Mouse (Mus musculus) intestine, embryonic 14.5 days (tissue): ENCODE data around the gene Pcgf3. TPM values are rescaled to one million over a fixed set of nuclear protein-coding genes. Genes with fewer than 3 reads are reported as not detected.
A peak's percentile ranks its signal among the peaks of the same experiment; 100 is the strongest.
"Not testable (repeated sequence)": the region's sequence is repeated elsewhere in the genome, so short reads cannot be mapped to it uniquely, and the experiment has no call there.

Experiments used
- ATAC-seq: fragments of 200-750 bp; cut with Nextera tagmentation; replicated peaks from 2 replicates; pipeline ENCODE4 v1.8.0; 2017; ENCODE audit warnings: low read depth, moderate number of reproducible peaks, moderate TSS enrichment, moderate library complexity; ENCODE audit not compliant: low FRiP score, low TSS enrichment
- DNase-seq: peaks from one replicate; pipeline ENCODE4 v3.0.0-alpha.2; 2018; ENCODE audit warnings: low spot score
- H3K27ac ChIP-seq: fragments of 300-500 bp; sonication (generic); 2 replicates; pipeline ENCODE4 v1.5.1; 2014; ENCODE audit warnings: low read depth, mild to moderate bottlenecking, control low read depth
- H3K27me3 ChIP-seq: fragments of 300-500 bp; sonication (generic); replicated peaks from 2 replicates; pipeline ENCODE4 v1.6.1; 2014; ENCODE audit warnings: low read length, control low read depth; ENCODE audit not compliant: control insufficient read depth, insufficient read depth
- H3K36me3 ChIP-seq: fragments of 300-500 bp; sonication (generic); 2 replicates; pipeline ENCODE4 v1.6.1; 2014; ENCODE audit warnings: low read length, control low read depth; ENCODE audit not compliant: control insufficient read depth, insufficient read depth
- H3K4me1 ChIP-seq: fragments of 300-500 bp; sonication (generic); replicated peaks from 2 replicates; pipeline ENCODE4 v1.6.1; 2014; ENCODE audit warnings: low read length, control low read depth, mixed read lengths; ENCODE audit not compliant: control insufficient read depth, insufficient read depth
- H3K4me2 ChIP-seq: fragments of 300-500 bp; sonication (generic); 2 replicates; pipeline ENCODE4 v1.6.1; 2014; ENCODE audit warnings: low read length
- H3K4me3 ChIP-seq: fragments of 300-500 bp; sonication (generic); 2 replicates; pipeline ENCODE4 v1.5.1; 2014; ENCODE audit warnings: low read depth, low read length, control low read depth, mixed read lengths
- H3K9ac ChIP-seq: fragments of 300-500 bp; sonication (generic); 2 replicates; pipeline ENCODE4 v1.6.1; 2014; ENCODE audit warnings: mild to moderate bottlenecking, low read length
- H3K9me3 ChIP-seq: fragments of 300-500 bp; sonication (generic); 2 replicates; pipeline ENCODE4 v1.6.1; 2016; ENCODE audit warnings: low read length, control low read depth; ENCODE audit not compliant: control insufficient read depth
- WGBS: fragments of 180-500 bp; shearing (Covaris S2); extraction: QIAGEN DNeasy Blood & Tissue Kit; methylation state at CpG from one replicate; pipeline ENCODE4 v1.1.7; 2014; 5-methylcytosine and 5-hydroxymethylcytosine counted together
- polyA plus RNA-seq: library from polyadenylated mRNA; unstranded; fragments of >200 nt; fragmentation: Nextera tagmentation; extraction: Ambion mirVana; gene quantifications from 2 replicates; pipeline ENCODE4 v1.2.1, GENCODE M21; 2014

Gene Pcgf3
- polyA plus RNA-seq, 1 experiment from 2014 or later = 24.9 TPM

DNA sequence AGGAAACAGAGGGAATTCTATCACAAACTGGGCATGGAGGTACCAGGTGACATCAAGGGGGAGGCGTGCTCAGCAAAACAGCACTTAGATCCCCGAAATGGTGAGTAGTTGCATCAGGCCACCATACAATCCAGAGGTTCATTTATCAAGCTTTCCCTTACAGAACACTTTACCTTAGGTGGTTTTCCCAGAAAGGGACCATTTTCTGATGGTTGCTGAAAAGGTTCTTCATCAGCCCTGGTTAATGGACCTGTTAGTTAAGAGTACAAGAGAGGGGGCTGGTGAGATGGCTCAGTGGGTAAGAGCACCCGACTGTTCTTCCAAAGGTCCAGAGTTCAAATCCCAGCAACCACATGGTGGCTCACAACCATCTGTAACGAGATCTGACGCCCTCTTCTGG, 25.1 kb downstream of the Pcgf3 start:
- H3K4me1 ChIP-seq, ATAC-seq, H3K27ac ChIP-seq, H3K9ac ChIP-seq, H3K4me2 ChIP-seq, H3K9me3 ChIP-seq, H3K27me3 ChIP-seq, H3K4me3 ChIP-seq: not testable (repeated sequence)
- WGBS = 95% methylated on average over 3 of the region's 5 CpGs
- DNase-seq = peak; percentile 33
- peaks cover 80% of the 10 kb centered on the region for H3K36me3 ChIP-seq

DNA sequence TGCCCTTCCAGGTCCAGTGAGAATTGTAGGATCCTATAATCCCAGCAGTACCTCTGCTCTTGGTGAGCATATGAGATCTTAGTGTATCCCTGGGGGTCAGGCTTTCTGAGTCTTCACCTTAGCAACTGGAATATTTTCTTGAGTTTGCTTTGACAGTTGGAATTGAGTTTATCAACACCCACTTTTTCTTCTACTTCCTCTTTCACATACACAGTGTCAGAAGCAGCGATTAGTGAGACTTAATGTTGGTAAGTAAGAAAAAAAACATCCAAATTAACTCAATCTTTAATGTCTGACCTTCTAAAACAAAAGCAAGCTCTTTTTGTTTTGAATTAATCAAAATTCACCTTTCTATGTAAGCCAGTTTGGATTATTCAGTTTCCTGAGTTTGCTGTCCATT, 40.5 kb downstream of the Pcgf3 start:
- H3K27me3 ChIP-seq = no peaks in the 10 kb centered on the region
- no peak overlapping the region for H3K27ac ChIP-seq
- H3K4me1 ChIP-seq = no peaks in the 10 kb centered on the region
- H3K4me3 ChIP-seq = no peak overlapping the region
- H3K4me2 ChIP-seq = no peak overlapping the region
- DNase-seq = no peak
- no peak for ATAC-seq
- H3K9me3 ChIP-seq = no peaks in the 10 kb centered on the region
- H3K9ac ChIP-seq = no peak overlapping the region
- 85% methylated on average over 1 of the region's 1 CpGs for WGBS
- H3K36me3 ChIP-seq = peaks cover 96% of the 10 kb centered on the region

GRCm38 (mm10) chr5:108502286-108502685, 41.3 kb downstream of the Pcgf3 start:
- Histone ChIP-seq H3K4me3 (no peak overlapping the region), H3K4me2 (no peak overlapping the region), H3K36me3 (peaks cover 90% of the 10 kb centered on the region), H3K9me3 (no peaks in the 10 kb centered on the region), H3K27ac (no peak overlapping the region), H3K9ac (no peak overlapping the region), H3K4me1 (no peaks in the 10 kb centered on the region), H3K27me3 (no peaks in the 10 kb centered on the region)
- peak; percentile 43 for DNase-seq
- no peak for ATAC-seq
- 86% methylated on average over 18 of the region's 18 CpGs for WGBS

GRCm38 (mm10) chr5:108515581-108516361, 54.7 kb downstream of the Pcgf3 start:
- 72% methylated on average over 6 of the region's 6 CpGs for WGBS
- no peak for ATAC-seq
- Histone ChIP-seq H3K36me3 (no peaks in the 10 kb centered on the region), H3K9me3 (no peaks in the 10 kb centered on the region), H3K4me3 (no peak overlapping the region), H3K27ac (no peak overlapping the region), H3K4me2 (no peak overlapping the region), H3K9ac (no peak overlapping the region), H3K27me3 (no peaks in the 10 kb centered on the region), H3K4me1 (no peaks in the 10 kb centered on the region)
- peak; percentile 25 for DNase-seq

DNA sequence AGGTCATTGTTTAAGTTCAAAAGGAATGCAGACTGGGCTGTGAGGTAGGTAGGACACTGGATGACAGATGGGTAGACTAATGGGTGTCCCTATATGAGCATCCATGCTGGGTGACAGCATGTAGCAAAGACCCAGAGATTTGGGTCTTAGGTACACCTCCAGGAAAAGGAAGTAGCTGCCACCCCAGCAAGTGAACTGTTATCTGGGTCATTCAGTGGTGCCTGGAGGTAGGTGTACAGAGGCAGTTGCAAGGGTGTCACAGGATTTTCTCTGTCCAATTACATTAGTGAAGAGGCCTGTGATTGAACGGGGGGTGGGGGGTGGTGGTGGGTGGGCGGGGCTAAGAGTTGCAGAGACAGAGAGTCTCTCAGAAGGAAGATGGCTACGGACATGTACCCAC, 55.6 kb downstream of the Pcgf3 start:
- H3K27ac ChIP-seq = no peak overlapping the region
- WGBS = 92% methylated on average over 3 of the region's 3 CpGs

DNA sequence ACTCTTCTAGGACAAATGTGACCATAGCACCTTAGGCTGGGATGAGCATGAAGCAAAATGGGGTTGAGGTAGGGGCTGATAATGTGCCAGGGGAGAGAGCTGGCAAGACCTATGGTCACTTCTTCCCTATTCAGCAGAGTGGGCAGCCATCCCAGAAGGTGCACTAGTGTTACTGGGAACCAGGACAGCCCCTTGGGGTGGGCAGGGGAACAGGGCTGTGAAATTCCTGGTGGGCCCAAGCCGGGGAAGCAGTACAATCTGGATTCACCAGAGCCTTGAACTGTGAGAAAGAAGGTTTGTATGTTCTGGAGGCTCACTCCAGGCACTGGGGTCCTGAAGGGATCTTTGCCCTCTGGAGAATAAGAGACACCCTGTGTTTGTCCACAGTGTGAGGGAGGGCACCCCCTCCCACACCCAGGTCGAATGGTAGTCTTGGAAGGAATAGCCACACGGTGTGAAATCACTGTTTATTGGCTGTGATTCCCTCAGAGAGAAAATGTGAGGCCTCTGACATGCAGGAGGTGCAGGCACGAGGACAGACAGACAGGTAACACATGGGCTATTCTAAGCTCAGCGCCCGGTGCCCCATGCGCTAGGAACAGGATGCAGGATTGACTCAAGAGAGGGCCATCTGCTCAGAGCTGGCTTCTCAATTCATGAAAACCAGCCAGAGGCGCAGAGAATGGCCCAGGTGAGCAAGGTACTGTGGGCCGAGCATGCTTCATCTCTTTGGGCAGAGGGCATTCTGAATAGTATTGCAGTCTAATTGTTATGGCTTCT, 57.3 kb downstream of the Pcgf3 start:
- Histone ChIP-seq H3K9ac (no peak overlapping the region), H3K36me3 (no peaks in the 10 kb centered on the region), H3K9me3 (no peaks in the 10 kb centered on the region), H3K4me1 (no peaks in the 10 kb centered on the region), H3K27ac (no peak overlapping the region), H3K4me2 (no peak overlapping the region), H3K27me3 (no peaks in the 10 kb centered on the region), H3K4me3 (no peak overlapping the region)
- no peak for ATAC-seq
- DNase-seq = no peak
- 76% methylated on average over 9 of the region's 9 CpGs for WGBS

More for the DNA sequence above, 55.6 kb downstream of the Pcgf3 start:
- H3K27me3 ChIP-seq = no peaks in the 10 kb centered on the region
- no peak overlapping the region for H3K9ac ChIP-seq
- H3K4me1 ChIP-seq = no peaks in the 10 kb centered on the region
- H3K9me3 ChIP-seq = no peaks in the 10 kb centered on the region
- no peak overlapping the region for H3K4me2 ChIP-seq
- H3K36me3 ChIP-seq = no peaks in the 10 kb centered on the region
- ATAC-seq = no peak
- peak; percentile 13 for DNase-seq
- no peak overlapping the region for H3K4me3 ChIP-seq

DNA sequence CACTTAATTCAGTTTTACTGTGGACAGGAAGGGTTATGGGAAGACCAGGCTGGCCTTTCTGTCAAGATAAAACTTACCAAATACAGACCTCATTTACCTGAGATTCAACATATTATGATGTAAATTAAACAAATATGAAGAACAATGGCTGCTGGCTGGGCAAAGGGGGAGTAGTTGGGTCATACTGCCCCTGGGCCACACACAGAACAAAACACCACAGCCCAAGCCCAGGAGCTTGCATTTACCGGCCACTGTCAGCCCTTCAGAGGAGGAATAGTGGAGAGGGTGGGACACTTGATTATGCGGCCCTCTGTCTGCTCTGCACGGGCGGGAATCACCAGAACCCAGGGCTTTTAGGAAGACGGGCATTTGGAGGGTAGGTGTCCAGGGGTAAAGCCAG, 57.9 kb downstream of the Pcgf3 start:
- no peaks in the 10 kb centered on the region for H3K4me1 ChIP-seq
- WGBS = 77% methylated on average over 5 of the region's 5 CpGs
- no peaks in the 10 kb centered on the region for H3K27me3 ChIP-seq
- no peak overlapping the region for H3K9ac ChIP-seq
- peak; percentile 12 for DNase-seq
- ATAC-seq = no peak
- H3K4me2 ChIP-seq = no peak overlapping the region
- H3K4me3 ChIP-seq = no peak overlapping the region
- H3K9me3 ChIP-seq = no peaks in the 10 kb centered on the region
- no peaks in the 10 kb centered on the region for H3K36me3 ChIP-seq
- H3K27ac ChIP-seq = no peak overlapping the region

DNA sequence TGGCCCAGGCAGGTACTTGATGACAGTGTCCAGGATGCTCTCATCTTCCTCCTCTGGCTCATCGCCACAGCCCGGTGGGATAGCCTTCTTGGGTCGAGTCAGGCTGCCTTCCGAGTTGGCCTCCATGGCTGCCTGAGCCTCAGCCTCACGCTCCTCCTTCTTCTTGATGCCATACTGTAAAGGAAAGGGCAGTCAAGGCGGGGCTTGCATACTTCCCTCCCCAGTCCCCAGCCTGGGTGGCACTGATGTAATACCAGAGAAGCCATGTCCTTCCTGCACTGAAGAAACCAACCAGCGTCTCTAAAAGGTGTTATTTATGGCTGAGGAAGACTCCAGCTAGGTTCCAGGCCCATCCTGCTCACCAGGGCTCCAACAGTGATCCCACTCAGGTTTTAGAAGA, 59.1 kb downstream of the Pcgf3 start:
- H3K9me3 ChIP-seq = no peaks in the 10 kb centered on the region
- DNase-seq = peak; percentile 39
- H3K4me3 ChIP-seq = no peak overlapping the region
- ATAC-seq = no peak
- H3K9ac ChIP-seq = no peak overlapping the region
- WGBS = 77% methylated on average over 7 of the region's 7 CpGs
- H3K27me3 ChIP-seq = no peaks in the 10 kb centered on the region
- no peak overlapping the region for H3K27ac ChIP-seq
- H3K4me2 ChIP-seq = no peak overlapping the region
- H3K36me3 ChIP-seq = no peaks in the 10 kb centered on the region
- no peaks in the 10 kb centered on the region for H3K4me1 ChIP-seq
